Mouse (Mus musculus): Measurements from ENCODE around the gene Rapgef5.

Gene Rapgef5

GRCm38 (mm10) chr12:117605966-117606365 lies 89.7 kb downstream of the Rapgef5 start:
- no peak for DNase-seq (ENCODE audit: low read depth, low spot score)

GRCm38 (mm10) chr12:117612715-117613114 lies 96.4 kb downstream of the Rapgef5 start:
- no peak for DNase-seq (ENCODE audit: low read depth, low spot score)

GRCm38 (mm10) chr12:117619523-117620023 lies 103.3 kb downstream of the Rapgef5 start:
- DNase-seq (ENCODE audit: low read depth, low spot score): no peak

GRCm38 (mm10) chr12:117622972-117623371 lies 106.7 kb downstream of the Rapgef5 start:
- DNase-seq (ENCODE audit: low read depth, low spot score): no peak

- DNase-seq (ENCODE audit: low read depth, low spot score): no peak
Observed at GRCm38 (mm10) chr12:117627311-117627710, 111.0 kb downstream of the Rapgef5 start.

- DNase-seq (ENCODE audit: low read depth, low spot score): no peak
Observed at GRCm38 (mm10) chr12:117628321-117629093, 112.2 kb downstream of the Rapgef5 start.

- no peak for DNase-seq (ENCODE audit: low read depth, low spot score)
Observed at GRCm38 (mm10) chr12:117632133-117632532, 115.9 kb downstream of the Rapgef5 start.

- no peak for DNase-seq (ENCODE audit: low read depth, low spot score)
Observed at GRCm38 (mm10) chr12:117636139-117636772, 120.0 kb downstream of the Rapgef5 start.

GRCm38 (mm10) chr12:117636969-117637368 lies 120.7 kb downstream of the Rapgef5 start:
- DNase-seq (ENCODE audit: low read depth, low spot score): no peak

- DNase-seq (ENCODE audit: low read depth, low spot score): no peak
Observed at GRCm38 (mm10) chr12:117638833-117639232, 122.6 kb downstream of the Rapgef5 start.

GRCm38 (mm10) chr12:117639356-117640121 lies 123.3 kb downstream of the Rapgef5 start:
- no peak for DNase-seq (ENCODE audit: low read depth, low spot score)

GRCm38 (mm10) chr12:117642512-117642911 lies 126.2 kb downstream of the Rapgef5 start:
- DNase-seq (ENCODE audit: low read depth, low spot score): no peak

- no peak for DNase-seq (ENCODE audit: low read depth, low spot score)
Observed at GRCm38 (mm10) chr12:117645771-117646170, 129.5 kb downstream of the Rapgef5 start.

GRCm38 (mm10) chr12:117653920-117654472 lies 137.7 kb downstream of the Rapgef5 start:
- DNase-seq (ENCODE audit: low read depth, low spot score): peak; percentile 16

GRCm38 (mm10) chr12:117656935-117657334 lies 140.7 kb downstream of the Rapgef5 start:
- no peak for DNase-seq (ENCODE audit: low read depth, low spot score)

GRCm38 (mm10) chr12:117657766-117658165 lies 141.5 kb downstream of the Rapgef5 start:
- no peak for DNase-seq (ENCODE audit: low read depth, low spot score)

- no peak for DNase-seq (ENCODE audit: low read depth, low spot score)
Observed at GRCm38 (mm10) chr12:117658821-117659220, 142.5 kb downstream of the Rapgef5 start.

GRCm38 (mm10) chr12:117660361-117660760 lies 144.1 kb downstream of the Rapgef5 start:
- no peak for DNase-seq (ENCODE audit: low read depth, low spot score)

GRCm38 (mm10) chr12:117661871-117662270 lies 145.6 kb downstream of the Rapgef5 start:
- no peak for DNase-seq (ENCODE audit: low read depth, low spot score)

- DNase-seq (ENCODE audit: low read depth, low spot score): no peak
Observed at GRCm38 (mm10) chr12:117663637-117664036, 147.4 kb downstream of the Rapgef5 start.

GRCm38 (mm10) chr12:117664644-117665043 lies 148.4 kb downstream of the Rapgef5 start:
- no peak for DNase-seq (ENCODE audit: low read depth, low spot score)

GRCm38 (mm10) chr12:117666391-117666790 lies 150.1 kb downstream of the Rapgef5 start:
- DNase-seq (ENCODE audit: low read depth, low spot score): no peak
